Mouse (Mus musculus) heart, adult 2 months (tissue): ENCODE data around the gene Cacna1e. TPM values are rescaled to one million over a fixed set of nuclear protein-coding genes. Genes with fewer than 3 reads are reported as not detected.

Experiments used
- DNase-seq, 2 experiments: peaks; one replicate each; pipeline ENCODE4 v3.0.0; 2021
- H3K27ac ChIP-seq: fragments of 200-600 bp; 2 replicates; pipeline ENCODE4 v1.8.1; 2022
- H3K27me3 ChIP-seq: fragments of 200-500 bp; 2 replicates; pipeline ENCODE4 v1.6.1; 2012; ENCODE audit warnings: mild to moderate bottlenecking, low read length, inconsistent platforms, mixed read lengths; ENCODE audit not compliant: control insufficient read depth, insufficient read depth
- H3K36me3 ChIP-seq: fragments of 200-500 bp; 2 replicates; pipeline ENCODE4 v1.6.1; 2012; ENCODE audit warnings: low read length, inconsistent platforms; ENCODE audit not compliant: control insufficient read depth, insufficient read depth
- H3K4me1 ChIP-seq: fragments of 200-500 bp; 2 replicates; pipeline ENCODE4 v1.6.1; 2011; ENCODE audit warnings: low read length; ENCODE audit not compliant: control insufficient read depth, insufficient read depth
- H3K4me3 ChIP-seq: fragments of 200-600 bp; 2 replicates; pipeline ENCODE4 v1.8.1; 2022
- H3K79me2 ChIP-seq: fragments of 200-500 bp; replicated peaks from 2 replicates; pipeline ENCODE4 v1.6.1; 2012; ENCODE audit warnings: mild to moderate bottlenecking, inconsistent platforms, low read length, moderate library complexity, mixed read lengths; ENCODE audit not compliant: control insufficient read depth, insufficient read depth
- H3K9ac ChIP-seq: fragments of 200-500 bp; 2 replicates; pipeline ENCODE4 v1.6.1; 2012; ENCODE audit warnings: low read depth, mild to moderate bottlenecking, control low read depth, inconsistent platforms, low read length, mixed read lengths
- CTCF ChIP-seq: fragments of 200-600 bp; IDR thresholded peaks from 2 replicates; pipeline ENCODE4 v1.8.1; 2022; ENCODE audit warnings: antibody characterized with exemption, mild to moderate bottlenecking, moderate library complexity
- EP300 ChIP-seq: fragments of 200-500 bp; IDR thresholded peaks from 2 replicates; pipeline ENCODE4 v1.6.1; 2011; ENCODE audit warnings: low read depth, low read length, control low read depth; ENCODE audit not compliant: insufficient read depth
- POLR2A ChIP-seq: fragments of 200-500 bp; IDR thresholded peaks from 2 replicates; pipeline ENCODE4 v1.6.1; 2011; ENCODE audit warnings: mild to moderate bottlenecking, low read depth, low read length, control low read depth; ENCODE audit not compliant: insufficient read depth
- WGBS: fragments of 180-500 bp; shearing (Covaris S2); methylation state at CpG from one replicate; pipeline ENCODE4 v1.1.7; 2018; 5-methylcytosine and 5-hydroxymethylcytosine counted together
- intact Hi-C: fragments of 180-260 bp; cut with DNase I; formaldehyde crosslinking; loops from one replicate; pipeline ENCODE4 v1.15.1; 2025
- polyA plus RNA-seq: library from polyadenylated mRNA; depleted of rRNA; stranded (reverse); fragments of >200 nt; gene quantifications from 2 replicates; pipeline ENCODE4 v1.2.3, GENCODE M21; 2012
- total RNA-seq, 2 experiments: library from RNA; stranded (reverse); gene quantifications; 2 replicates each; pipeline ENCODE4 v1.2.3; 2021

Cacna1e gene
- total and polyA plus RNA-seq, 3 experiments: 0.08 to 0.14 (median 0.09) TPM

GRCm38 (mm10) chr1:154615759-154616158 is 268.5 kb downstream of the Cacna1e start:
- intact Hi-C loops: no loop called here

GRCm38 (mm10) chr1:154608516-154608915 is 275.8 kb downstream of the Cacna1e start:
- Histone ChIP-seq H3K9ac (no peak overlapping the region), H3K36me3 (no peaks in the 10 kb centered on the region), H3K4me3 (no peak overlapping the region), H3K27ac (no peak overlapping the region), H3K4me1 (no peaks in the 10 kb centered on the region), H3K27me3 (no peaks in the 10 kb centered on the region), H3K79me2 (no peaks in the 10 kb centered on the region)
- intact Hi-C loops: no loop called here
- 58% methylated on average over 4 of the region's 4 CpGs for WGBS
- TF ChIP-seq EP300 (no peak), CTCF (no peak), POLR2A (no peak)
- DNase-seq: no peak

More at GRCm38 (mm10) chr1:154615759-154616158, 268.5 kb downstream of the Cacna1e start:
- Histone ChIP-seq H3K79me2 (no peaks in the 10 kb centered on the region), H3K4me3 (no peak overlapping the region), H3K9ac (no peak overlapping the region), H3K36me3 (no peaks in the 10 kb centered on the region), H3K4me1 (peaks cover 2% of the 10 kb centered on the region; the same call in 1 of the 2 replicates), H3K27ac (no peak overlapping the region), H3K27me3 (no peaks in the 10 kb centered on the region)
- no peak for TF ChIP-seq CTCF
- TF ChIP-seq EP300: no peak
- TF ChIP-seq POLR2A: no peak
- DNase-seq: no peak
- 83% methylated on average over 7 of the region's 7 CpGs for WGBS

GRCm38 (mm10) chr1:154607406-154607805 is 276.9 kb downstream of the Cacna1e start:
- no peak overlapping the region for H3K4me3 ChIP-seq
- no peaks in the 10 kb centered on the region for H3K36me3 ChIP-seq
- no peak overlapping the region for H3K9ac ChIP-seq
- no peak for DNase-seq
- H3K27ac ChIP-seq: no peak overlapping the region
- intact Hi-C loops: no loop called here
- 61% methylated on average over 3 of the region's 3 CpGs for WGBS
- H3K4me1 ChIP-seq: no peaks in the 10 kb centered on the region
- no peaks in the 10 kb centered on the region for H3K27me3 ChIP-seq
- no peaks in the 10 kb centered on the region for H3K79me2 ChIP-seq
- TF ChIP-seq CTCF (no peak), POLR2A (no peak), EP300 (no peak)

- Histone ChIP-seq H3K4me1 (no peaks in the 10 kb centered on the region), H3K36me3 (no peaks in the 10 kb centered on the region), H3K9ac (no peak overlapping the region), H3K27me3 (no peaks in the 10 kb centered on the region), H3K79me2 (no peaks in the 10 kb centered on the region), H3K27ac (no peak overlapping the region), H3K4me3 (no peak overlapping the region)
- intact Hi-C loops: no loop called here
- TF ChIP-seq CTCF: no peak
- TF ChIP-seq EP300: no peak
- TF ChIP-seq POLR2A: no peak
- 73% methylated on average over 2 of the region's 2 CpGs for WGBS
- DNase-seq: no peak
Measured at GRCm38 (mm10) chr1:154605601-154606000, 278.7 kb downstream of the Cacna1e start.

GRCm38 (mm10) chr1:154603781-154604180 is 280.5 kb downstream of the Cacna1e start:
- no peak overlapping the region for H3K27ac ChIP-seq
- no peaks in the 10 kb centered on the region for H3K27me3 ChIP-seq
- no peak overlapping the region for H3K4me3 ChIP-seq
- TF ChIP-seq POLR2A: no peak
- no peak for TF ChIP-seq CTCF
- TF ChIP-seq EP300: no peak
- H3K36me3 ChIP-seq: no peaks in the 10 kb centered on the region
- H3K79me2 ChIP-seq: no peaks in the 10 kb centered on the region
- DNase-seq: no peak
- no peak overlapping the region for H3K9ac ChIP-seq
- intact Hi-C loops: no loop called here
- H3K4me1 ChIP-seq: no peaks in the 10 kb centered on the region

GRCm38 (mm10) chr1:154602531-154602930 is 281.8 kb downstream of the Cacna1e start:
- 84% methylated on average over 1 of the region's 1 CpGs for WGBS
- DNase-seq: no peak
- no peak overlapping the region for H3K9ac ChIP-seq
- no peaks in the 10 kb centered on the region for H3K27me3 ChIP-seq
- no peaks in the 10 kb centered on the region for H3K36me3 ChIP-seq
- H3K4me3 ChIP-seq: no peak overlapping the region
- H3K27ac ChIP-seq: no peak overlapping the region
- H3K4me1 ChIP-seq: no peaks in the 10 kb centered on the region
- TF ChIP-seq POLR2A: no peak
- no peak for TF ChIP-seq EP300
- TF ChIP-seq CTCF: no peak
- intact Hi-C loops: no loop called here
- H3K79me2 ChIP-seq: no peaks in the 10 kb centered on the region

- H3K4me1 ChIP-seq: no peaks in the 10 kb centered on the region
- no peak for TF ChIP-seq POLR2A
- no peak for TF ChIP-seq EP300
- no peak for TF ChIP-seq CTCF
- 74% methylated on average over 3 of the region's 3 CpGs for WGBS
- intact Hi-C loops: no loop called here
- H3K27me3 ChIP-seq: no peaks in the 10 kb centered on the region
- H3K4me3 ChIP-seq: no peak overlapping the region
- no peaks in the 10 kb centered on the region for H3K36me3 ChIP-seq
- no peak overlapping the region for H3K9ac ChIP-seq
- no peak for DNase-seq
- no peak overlapping the region for H3K27ac ChIP-seq
- no peaks in the 10 kb centered on the region for H3K79me2 ChIP-seq
Measured at GRCm38 (mm10) chr1:154582516-154582915, 301.8 kb downstream of the Cacna1e start.
